Mouse (Mus musculus): ENCODE measurements around the gene Duox1.
"Not testable (repeated sequence)": the region's sequence is repeated elsewhere in the genome, so short reads cannot be mapped to it uniquely, and the experiment has no call there.

The Duox1 gene

DNA sequence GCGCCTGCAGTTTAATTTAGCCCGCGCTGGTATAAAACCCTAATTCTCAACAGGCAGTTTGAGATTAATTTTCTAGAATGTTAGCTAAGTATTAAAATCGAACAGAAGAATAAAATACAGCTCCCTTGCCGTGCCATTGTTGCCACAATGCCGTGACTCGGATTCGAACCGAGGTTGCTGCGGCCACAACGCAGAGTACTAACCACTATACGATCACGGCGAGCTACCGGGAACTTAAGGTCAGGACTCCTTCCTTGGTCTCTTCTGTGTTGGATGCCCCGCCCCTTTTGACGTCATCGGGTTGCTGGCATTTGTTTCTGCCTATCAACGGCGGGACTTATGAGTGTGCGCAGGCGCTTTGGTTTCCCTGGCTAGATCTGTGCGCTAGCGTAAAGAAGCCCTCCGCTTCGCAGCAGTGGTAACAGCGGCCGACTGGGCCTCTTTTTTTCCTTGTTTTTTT is 61.8 kb downstream of the Duox1 start:
- DNase-seq: peak; percentile 92 to 96

DNA sequence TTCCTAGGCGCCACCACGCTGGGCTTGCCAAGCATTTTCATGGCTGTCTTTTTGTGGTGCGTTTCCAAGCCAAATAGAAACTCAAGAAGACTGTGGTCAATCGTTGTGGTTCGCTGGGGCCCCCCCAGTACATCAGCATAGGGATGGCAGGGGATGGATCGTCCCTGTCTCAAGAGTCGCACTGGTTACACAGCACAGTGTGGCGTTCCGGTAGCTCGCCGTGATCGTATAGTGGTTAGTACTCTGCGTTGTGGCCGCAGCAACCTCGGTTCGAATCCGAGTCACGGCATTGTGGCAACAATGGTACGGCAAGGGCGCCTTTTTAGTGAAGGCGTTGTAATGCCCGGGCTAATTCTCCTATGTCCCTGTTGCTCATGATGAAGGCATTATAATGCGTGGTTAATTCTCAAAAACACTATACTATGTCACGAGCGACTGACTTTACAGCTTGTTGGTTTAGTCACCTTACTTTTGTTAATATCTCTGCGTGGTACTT is 62.3 kb downstream of the Duox1 start:
- DNase-seq: peak; percentile 61 to 71

DNA sequence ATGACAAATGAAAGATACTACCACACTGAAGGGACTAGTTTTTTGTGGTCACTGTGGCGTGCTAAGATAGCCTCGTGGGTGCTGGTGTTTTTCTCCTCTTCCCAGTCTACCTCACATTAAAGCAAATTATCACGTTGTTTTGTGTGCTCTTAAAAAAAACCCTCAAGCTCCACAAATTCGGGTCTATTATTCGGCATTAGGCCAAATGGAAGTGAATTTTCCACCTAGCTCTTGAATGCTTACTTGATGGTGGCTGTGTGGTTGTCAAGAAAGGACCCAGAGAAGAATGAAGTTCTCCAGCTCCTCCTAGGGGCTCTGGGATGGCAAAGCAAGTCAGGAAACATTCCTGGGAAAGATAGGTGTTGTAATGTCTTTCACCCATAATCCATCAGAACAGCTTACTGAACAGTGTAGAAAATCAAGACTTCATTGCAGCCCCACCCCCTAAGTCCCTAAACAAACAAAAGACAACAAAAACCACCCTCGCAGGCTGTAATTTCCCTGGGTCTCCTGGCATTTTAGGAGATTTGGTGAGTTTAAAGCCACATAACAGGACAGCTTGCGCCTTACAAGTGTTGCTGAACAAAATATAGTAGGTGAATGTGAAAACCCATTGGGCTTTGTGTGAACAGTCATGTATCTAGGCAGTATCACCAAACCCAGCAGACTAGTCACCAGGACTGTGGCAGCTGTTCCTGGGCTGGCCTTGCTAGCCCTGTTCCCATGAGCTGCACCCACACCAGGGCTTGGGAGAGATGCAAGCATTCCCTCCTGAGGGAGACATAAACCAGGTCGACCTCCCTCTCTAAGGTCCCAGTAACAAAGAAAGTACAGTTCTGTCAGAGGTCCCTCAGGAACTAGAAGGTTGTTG is 63.2 kb downstream of the Duox1 start:
- no peak for DNase-seq

DNA sequence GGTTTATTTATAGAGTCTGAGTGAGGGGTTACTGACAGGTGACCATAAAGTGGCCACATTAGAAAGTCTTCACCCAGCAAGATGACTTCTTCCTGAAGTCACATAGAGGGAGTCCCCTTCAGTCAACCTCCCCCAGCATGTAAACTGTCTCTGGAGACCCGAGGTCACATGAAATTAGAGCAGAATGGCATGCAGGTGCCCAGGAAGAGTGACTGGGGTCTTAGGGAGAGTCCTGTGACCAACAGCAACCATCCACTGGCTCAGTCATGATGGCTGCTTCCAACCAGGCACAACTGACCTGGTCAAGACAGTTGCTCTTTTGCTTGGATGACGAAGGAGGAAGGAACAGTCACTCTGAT is 63.8 kb downstream of the Duox1 start:
- DNase-seq: no peak

DNA sequence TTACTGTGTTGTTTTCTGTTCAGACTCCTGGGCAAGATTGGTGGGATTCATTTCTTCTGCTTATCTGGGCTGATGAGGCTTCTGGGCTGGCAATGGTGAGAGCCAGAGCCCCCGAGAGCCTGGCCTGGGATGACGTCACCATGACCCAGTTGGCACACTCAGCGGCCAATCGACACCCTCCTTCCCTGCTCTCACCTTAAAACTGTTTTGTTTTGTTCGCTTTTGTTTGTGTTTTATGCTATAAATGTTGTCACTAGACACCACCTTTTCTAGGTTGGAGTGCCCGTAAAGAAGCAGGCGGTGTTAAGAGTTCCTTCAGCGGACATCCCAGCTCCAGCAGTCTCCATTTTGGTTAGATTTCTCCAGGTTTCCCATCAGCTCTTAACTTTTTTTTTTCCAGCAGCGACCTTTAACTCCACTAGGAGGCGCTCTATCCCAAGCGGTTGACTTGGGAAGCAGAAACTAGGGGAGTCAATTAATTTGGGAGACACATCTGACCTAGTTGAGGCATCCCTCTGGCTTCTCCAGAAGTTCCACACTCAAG is 65.4 kb downstream of the Duox1 start:
- peak in 1 of 2 experiments; percentile 48 for DNase-seq

DNA sequence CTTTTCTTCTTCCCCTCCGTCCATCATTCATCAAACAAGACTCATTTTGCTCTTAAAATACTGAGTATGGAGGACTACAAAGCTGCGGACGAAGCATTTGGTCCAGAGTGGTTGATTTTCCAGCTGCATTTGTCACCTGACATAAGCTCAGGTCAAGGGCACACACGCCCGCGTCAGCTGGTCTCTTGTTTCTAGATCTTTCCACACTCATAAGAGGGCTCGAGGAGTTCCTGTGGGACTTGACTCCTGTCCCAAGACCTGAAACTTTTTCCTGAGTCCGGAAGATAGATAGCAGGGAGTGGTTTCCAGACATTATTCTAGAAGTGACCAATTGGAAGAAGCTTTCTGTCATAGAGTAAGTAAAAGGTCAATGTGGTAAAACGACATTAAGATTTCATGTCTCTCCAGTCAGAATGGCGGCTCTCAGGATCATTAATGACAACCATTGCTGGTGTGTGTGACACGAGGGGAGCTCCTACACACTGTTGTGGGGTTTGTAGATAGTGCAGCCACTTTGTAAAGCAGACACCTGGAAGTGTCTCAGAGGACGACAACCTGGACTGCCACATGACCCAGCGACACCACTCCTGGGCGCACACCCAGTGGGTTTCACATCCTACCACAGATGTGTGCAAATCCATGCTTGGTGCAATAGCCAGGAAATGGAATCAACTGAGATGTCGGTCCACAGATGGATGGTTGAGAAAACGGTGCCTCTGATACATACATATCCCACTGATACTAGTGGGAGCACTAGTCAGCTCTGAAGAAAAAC is 66.0 kb downstream of the Duox1 start:
- no peak for DNase-seq

DNA sequence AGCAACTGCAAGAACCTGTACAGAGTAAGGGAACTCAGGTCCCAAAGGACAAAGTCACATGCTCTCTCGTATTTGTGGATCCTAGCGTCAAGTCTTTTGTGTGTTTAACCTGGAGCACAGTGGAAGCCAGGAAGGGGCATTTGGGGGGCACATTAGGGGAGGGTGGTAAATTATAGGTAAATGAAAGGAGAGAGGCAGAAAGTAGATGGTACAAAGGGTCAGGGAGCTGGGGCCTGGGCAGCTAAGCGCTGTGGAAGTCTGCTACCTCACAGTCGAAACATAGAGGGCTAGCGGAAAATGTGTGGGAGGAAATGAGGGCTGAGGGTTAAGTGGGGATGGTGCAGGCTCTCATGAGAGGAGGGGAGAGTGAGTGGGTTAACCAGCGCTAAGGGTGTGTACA is 66.6 kb downstream of the Duox1 start:
- no peak for DNase-seq

DNA sequence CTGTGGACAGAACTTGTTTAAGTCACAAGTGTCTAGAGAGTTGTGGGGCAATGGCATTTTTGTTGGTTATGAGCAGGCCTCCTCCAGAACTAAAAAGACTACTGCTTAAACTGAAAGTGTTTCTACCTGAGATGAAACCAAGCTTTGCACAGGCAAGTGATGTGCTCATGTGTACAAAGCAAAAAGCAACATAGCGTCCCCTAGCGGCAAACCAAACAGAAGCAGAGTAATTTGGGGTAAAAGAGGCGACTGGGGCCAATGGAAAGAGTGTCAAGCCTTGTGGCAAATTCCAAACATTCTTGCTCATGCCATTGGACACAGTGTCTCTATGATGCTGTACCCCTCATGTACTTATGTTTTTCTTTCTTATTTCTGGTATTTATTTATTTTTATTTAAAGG is 69.6 kb downstream of the Duox1 start:
- DNase-seq: no peak

DNA sequence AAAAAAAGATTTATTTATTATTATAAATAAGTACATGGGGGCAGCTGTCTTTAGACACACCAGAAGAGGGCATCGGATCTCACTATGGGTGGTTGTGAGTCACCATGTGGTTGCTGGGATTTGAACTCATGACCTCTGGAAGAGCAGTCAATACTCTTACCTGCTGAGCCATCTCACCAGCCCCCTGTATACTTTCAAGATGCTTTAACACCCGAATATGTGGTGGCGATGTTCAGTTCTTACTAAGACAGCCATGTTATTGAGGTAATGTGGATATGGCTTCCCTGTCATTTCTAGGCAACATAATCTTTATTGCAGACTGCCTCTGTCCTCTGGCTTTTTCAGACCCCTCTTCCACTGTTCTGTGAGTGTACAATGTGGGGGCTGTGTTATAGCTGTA is 71.7 kb downstream of the Duox1 start:
- DNase-seq: not testable (repeated sequence)

DNA sequence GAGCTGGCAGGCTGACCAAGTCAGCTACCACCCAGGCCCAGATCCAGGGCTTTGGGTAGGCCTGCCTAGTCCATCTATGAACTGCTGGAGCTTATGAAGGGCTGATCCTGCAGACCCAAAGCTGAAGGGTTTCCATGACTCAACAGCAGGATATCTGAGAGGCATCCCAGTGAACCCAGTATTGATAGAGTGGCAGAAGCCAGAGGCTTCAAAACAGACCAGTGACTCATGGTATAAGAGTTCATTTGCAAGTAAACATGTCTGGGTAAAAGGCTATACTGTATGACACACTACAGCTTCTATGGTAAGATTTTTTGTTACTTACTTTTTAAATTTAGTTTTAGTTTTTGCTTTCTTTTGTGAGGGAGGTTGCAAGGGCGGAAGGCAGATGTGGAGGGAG is 80.7 kb downstream of the Duox1 start:
- no peak for DNase-seq
